Mouse (Mus musculus) CH12.LX (cell line): ENCODE results near the gene Rffl. TPM values are rescaled to one million over a fixed set of nuclear protein-coding genes. Genes with fewer than 3 reads are reported as not detected.

Source experiments
- DNase-seq: peaks from one replicate; pipeline ENCODE4 v3.0.0-alpha.2; 2013; ENCODE audit errors: extremely low read depth
- H3K27ac ChIP-seq: 2 replicates; pipeline ENCODE4 v1.5.1; 2012; ENCODE audit warnings: low read depth, mild to moderate bottlenecking, control low read depth, moderate library complexity; ENCODE audit not compliant: insufficient read depth
- H3K27me3 ChIP-seq: replicated peaks from 2 replicates; pipeline ENCODE3; 2012; ENCODE audit warnings: inconsistent platforms
- H3K36me3 ChIP-seq, 2 experiments: replicated peaks in 1 of 2; 2 replicates each; pipeline versions ENCODE3 to v1.6.1; 2012; ENCODE audit warnings: inconsistent platforms in 1 of 2, low read length in 1 of 2, mild to moderate bottlenecking in 1 of 2, mixed read lengths in 1 of 2, moderate library complexity in 1 of 2; ENCODE audit not compliant: control insufficient read depth in 1 of 2, insufficient read depth in 1 of 2
- H3K4me1 ChIP-seq, 2 experiments: 2 replicates each; pipeline ENCODE4 v1.6.1; 2012; ENCODE audit warnings: inconsistent platforms in 1 of 2, moderate library complexity in 1 of 2; ENCODE audit not compliant: insufficient read depth in 2 of 2, control insufficient read depth in 1 of 2
- H3K4me2 ChIP-seq: 2 replicates; pipeline ENCODE4 v1.6.1; 2012; ENCODE audit warnings: low read depth, mild to moderate bottlenecking, control low read depth; ENCODE audit not compliant: poor library complexity, insufficient read depth, severe bottlenecking
- H3K4me3 ChIP-seq, 3 experiments: fragments of 150-350 bp in 1 of 3; sonication (generic) in 1 of 3; replicated peaks in 1 of 3; 2 replicates each; pipeline versions ENCODE3 to v1.5.1; 2011 to 2012; ENCODE audit warnings: low read depth in 2 of 3, low read length in 2 of 3, mild to moderate bottlenecking in 2 of 3, moderate library complexity in 2 of 3, control low read depth in 1 of 3, improper control_type of control experiment in 1 of 3, inconsistent platforms in 1 of 3, mixed read lengths in 1 of 3; ENCODE audit not compliant: poor library complexity in 1 of 3
- H3K79me2 ChIP-seq: replicated peaks from 2 replicates; pipeline ENCODE4 v1.6.1; 2012; ENCODE audit warnings: mild to moderate bottlenecking, moderate library complexity; ENCODE audit not compliant: control insufficient read depth, poor library complexity, insufficient read depth, severe bottlenecking; ENCODE audit errors: extremely low read depth
- H3K9ac ChIP-seq: 2 replicates; pipeline ENCODE4 v1.6.1; 2012; ENCODE audit warnings: low read depth, mild to moderate bottlenecking, control low read depth, moderate library complexity; ENCODE audit not compliant: insufficient read depth
- H3K9me3 ChIP-seq: replicated peaks from 2 replicates; pipeline ENCODE3; 2012; ENCODE audit warnings: low read length, inconsistent platforms, mixed read lengths
- CHD2 ChIP-seq: IDR thresholded peaks from 2 replicates; pipeline ENCODE4 v1.6.1; 2011; ENCODE audit warnings: low read length, improper control_type of control experiment
- E2F4 ChIP-seq: IDR thresholded peaks from 2 replicates; pipeline ENCODE4 v1.6.1; 2011; ENCODE audit warnings: low read depth, low read length, improper control_type of control experiment; ENCODE audit not compliant: insufficient replicate concordance
- GABPA ChIP-seq: IDR thresholded peaks from 2 replicates; pipeline ENCODE4 v1.6.1; 2012; ENCODE audit warnings: low read depth, low read length, improper control_type of control experiment, inconsistent platforms; ENCODE audit not compliant: insufficient replicate concordance
- MEF2A ChIP-seq: IDR thresholded peaks from 2 replicates; pipeline ENCODE4 v1.6.1; 2014; ENCODE audit warnings: low read depth, mild to moderate bottlenecking, inconsistent platforms, low read length, improper control_type of control experiment, borderline replicate concordance
- MXI1 ChIP-seq: IDR thresholded peaks from 2 replicates; pipeline ENCODE4 v1.6.1; 2011; ENCODE audit warnings: mild to moderate bottlenecking, low read depth, low read length, improper control_type of control experiment
- MYC ChIP-seq: IDR thresholded peaks from 2 replicates; pipeline ENCODE4 v1.6.1; 2011; ENCODE audit warnings: low read depth, mild to moderate bottlenecking, improper control_type of control experiment, low read length
- POLR2A ChIP-seq: IDR thresholded peaks from 2 replicates; pipeline ENCODE4 v1.6.1; 2011; ENCODE audit warnings: low read depth, mild to moderate bottlenecking, improper control_type of control experiment, low read length
- RAD21 ChIP-seq: IDR thresholded peaks from 2 replicates; pipeline ENCODE4 v1.6.1; 2011; ENCODE audit warnings: low read depth, mild to moderate bottlenecking, low read length, improper control_type of control experiment, moderate library complexity
- SIN3A ChIP-seq: IDR thresholded peaks from 2 replicates; pipeline ENCODE4 v1.6.1; 2012; ENCODE audit warnings: low read length, improper control_type of control experiment, inconsistent platforms
- TBP ChIP-seq: conservative IDR thresholded peaks from 2 replicates; pipeline ENCODE4 v1.6.1; 2011; ENCODE audit warnings: low read depth, low read length, improper control_type of control experiment
- UBTF ChIP-seq: IDR thresholded peaks from 2 replicates; pipeline ENCODE4 v1.6.1; 2012; ENCODE audit warnings: low read depth, mild to moderate bottlenecking, inconsistent platforms, low read length, improper control_type of control experiment, moderate library complexity
- USF1 ChIP-seq: IDR thresholded peaks from 2 replicates; pipeline ENCODE4 v1.6.1; 2014; ENCODE audit warnings: low read depth, mild to moderate bottlenecking, inconsistent platforms, low read length, improper control_type of control experiment
- ZNF384 ChIP-seq: IDR thresholded peaks from 2 replicates; pipeline ENCODE4 v1.6.1; 2012; ENCODE audit warnings: low read depth, low read length, improper control_type of control experiment, inconsistent platforms
- dilution Hi-C: fragments of 300-500 bp; cut with MboI; formaldehyde crosslinking; loops from 2 replicates; pipeline ENCODE4 v1.14.3; 2020; ENCODE audit warnings: low sequenced_read_pairs; ENCODE audit not compliant: extremely low pct_unique_long_range_greater_than_20kb, extremely low pct_ligation_motif_present
- in situ Hi-C: fragments of 300-500 bp; cut with MboI; formaldehyde crosslinking; loops from 3 replicates; pipeline ENCODE4 v1.14.3; 2019; ENCODE audit warnings: low sequenced_read_pairs, low pct_ligation_motif_present, low pct_unique_long_range_greater_than_20kb, mixed read lengths
- polyA plus RNA-seq: library from polyadenylated mRNA; unstranded; fragments of >175 nt; gene quantifications from 2 replicates; pipeline ENCODE4 v1.2.1, GENCODE M21; 2012; ENCODE audit warnings: low read depth; ENCODE audit not compliant: insufficient read length
- total RNA-seq, 2 experiments: library from RNA; depleted of rRNA; stranded (reverse); fragments of 300-350 nt in 1 of 2; fragments of >200 nt in 1 of 2; gene quantifications; 2 replicates each; pipeline ENCODE4 v1.2.3; 2012 to 2014

Rffl gene
- total and polyA plus RNA-seq, 3 experiments: 1.2 to 16.5 (median 3.0) TPM

GRCm38 (mm10) chr11:82854111-82854510, 16.9 kb downstream of the Rffl start:
- Histone ChIP-seq H3K4me1 (no peaks in the 10 kb centered on the region; a peak in 1 of 4 replicates), H3K27ac (no peak overlapping the region), H3K9me3 (peaks cover 3% of the 10 kb centered on the region), H3K27me3 (no peaks in the 10 kb centered on the region), H3K4me3 (no peak overlapping the region), H3K79me2 (peaks cover 13% of the 10 kb centered on the region), H3K36me3 (peaks cover 0 to 2% of the 10 kb centered on the region in 2 experiments), H3K9ac (no peak overlapping the region), H3K4me2 (no peak overlapping the region)
- no peak for DNase-seq
- TF ChIP-seq CHD2 (no peak), MEF2A (no peak), RAD21 (no peak), ZNF384 (no peak), SIN3A (no peak), MYC (no peak), USF1 (no peak)
- in situ Hi-C loops (no loop called here), dilution Hi-C loops (no loop called here)

- no peak overlapping the region for H3K4me3 ChIP-seq
- peaks cover 13% of the 10 kb centered on the region for H3K79me2 ChIP-seq
- peaks cover 0 to 4% of the 10 kb centered on the region in 2 experiments for H3K36me3 ChIP-seq
- H3K27ac ChIP-seq: peak overlapping the region; percentile 75; the same call in 1 of the 2 replicates
- H3K27me3 ChIP-seq: no peaks in the 10 kb centered on the region
- no peaks in the 10 kb centered on the region; a peak in 1 of 4 replicates for H3K4me1 ChIP-seq
- in situ Hi-C loops (no loop called here), dilution Hi-C loops (no loop called here)
- peaks cover 3% of the 10 kb centered on the region for H3K9me3 ChIP-seq
- H3K9ac ChIP-seq: peak overlapping the region; percentile 32; the same call in 1 of the 2 replicates
- peak overlapping the region; percentile 57 for H3K4me2 ChIP-seq
- DNase-seq: no peak
- no peak for TF ChIP-seq E2F4
- TF ChIP-seq GABPA: no peak
- TF ChIP-seq UBTF: no peak
- peak; percentile 3; the same call in 1 of the 2 replicates for TF ChIP-seq MXI1
- TF ChIP-seq MYC: 0 out of 2 replicates have a peak, but pooled peaks have one; percentile 8
Measured at GRCm38 (mm10) chr11:82852958-82853357, 18.1 kb downstream of the Rffl start.

DNA sequence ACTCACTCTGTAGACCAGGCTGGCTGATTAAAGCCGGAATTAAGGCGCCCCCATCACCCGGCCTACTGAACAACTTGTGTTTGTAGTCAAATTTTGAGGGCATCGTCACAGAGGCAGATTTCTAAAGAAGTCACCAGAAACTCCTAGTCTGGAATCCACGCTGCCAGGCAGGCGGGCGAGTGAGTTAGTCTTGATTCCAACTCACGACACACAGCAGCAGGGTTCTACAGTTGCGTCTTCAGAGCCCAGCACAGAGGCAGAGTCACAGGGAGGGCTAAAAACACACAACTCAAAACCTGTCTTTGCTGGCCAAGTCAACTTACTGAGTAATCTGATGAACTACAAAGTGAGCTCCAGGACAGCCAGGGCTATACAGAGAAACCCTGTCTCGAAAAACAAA, 18.5 kb downstream of the Rffl start:
- H3K4me1 ChIP-seq: no peaks in the 10 kb centered on the region; a peak in 1 of 4 replicates
- in situ Hi-C loops: no loop called here
- H3K27me3 ChIP-seq: no peaks in the 10 kb centered on the region
- dilution Hi-C loops: no loop called here
- TF ChIP-seq TBP: no peak
- TF ChIP-seq SIN3A: 0 out of 2 replicates have a peak, but pooled peaks have one; percentile 14
- TF ChIP-seq POLR2A: peak; percentile 59
- TF ChIP-seq, all 38 proteins: peak for 2
- no peak for DNase-seq
- Histone ChIP-seq H3K9ac (peak overlapping the region; percentile 32; the same call in 1 of the 2 replicates), H3K9me3 (peaks cover 3% of the 10 kb centered on the region), H3K4me3 (no peak overlapping the region), H3K27ac (peak overlapping the region; percentile 75), H3K79me2 (peaks cover 17% of the 10 kb centered on the region), H3K4me2 (peak overlapping the region; percentile 57), H3K36me3 (peaks cover 0 to 7% of the 10 kb centered on the region in 2 experiments)
